Mouse (Mus musculus): Measurements from ENCODE around the gene Rnf20.
A peak's percentile ranks its signal among the peaks of the same experiment; 100 is the strongest.

Gene Rnf20

GRCm38 (mm10) chr4:49661664-49662063 lies 29.9 kb downstream of the Rnf20 start:
- no peak for DNase-seq (ENCODE audit: low spot score)

- no peak for DNase-seq (ENCODE audit: low spot score)
Measured at GRCm38 (mm10) chr4:49662231-49662630, 30.4 kb downstream of the Rnf20 start.

GRCm38 (mm10) chr4:49664850-49665249 lies 33.0 kb downstream of the Rnf20 start:
- DNase-seq (ENCODE audit: low spot score): no peak

- no peak for DNase-seq (ENCODE audit: low spot score)
Measured at GRCm38 (mm10) chr4:49676071-49676470, 44.3 kb downstream of the Rnf20 start.

- no peak for DNase-seq (ENCODE audit: low spot score)
Measured at GRCm38 (mm10) chr4:49676790-49677189, 45.0 kb downstream of the Rnf20 start.

GRCm38 (mm10) chr4:49680171-49680875 lies 48.5 kb downstream of the Rnf20 start:
- DNase-seq (ENCODE audit: low spot score): no peak

GRCm38 (mm10) chr4:49681812-49682211 lies 50.0 kb downstream of the Rnf20 start, which contains the start of gene Ppp3r2:
Ppp3r2 (minus strand) TSS chr4:49682024.
- no peak for DNase-seq (ENCODE audit: low spot score)

- DNase-seq (ENCODE audit: low spot score): peak; percentile 24
Measured at GRCm38 (mm10) chr4:49688594-49689288, 56.9 kb downstream of the Rnf20 start.

GRCm38 (mm10) chr4:49691405-49692194 lies 59.8 kb downstream of the Rnf20 start:
- no peak for DNase-seq (ENCODE audit: low spot score)
